Mouse (Mus musculus) heart, embryonic 13.5 days (tissue): Measurements from ENCODE around the gene C3. TPM values are rescaled to one million over a fixed set of nuclear protein-coding genes. Genes with fewer than 3 reads are reported as not detected.

Experiments used
- ATAC-seq: fragments of 200-750 bp; cut with Nextera tagmentation; 2 replicates; pipeline ENCODE4 v1.8.0; 2017; ENCODE audit warnings: moderate TSS enrichment; ENCODE audit not compliant: insufficient number of reproducible peaks, low FRiP score, low TSS enrichment; ENCODE audit errors: extremely low read depth
- H3K27ac ChIP-seq: fragments of 300-500 bp; sonication (generic); replicated peaks from 2 replicates; pipeline ENCODE4 v1.5.1; 2015; ENCODE audit warnings: moderate library complexity, mild to moderate bottlenecking, inconsistent platforms
- H3K27me3 ChIP-seq: fragments of 300-500 bp; sonication (generic); replicated peaks from 2 replicates; pipeline ENCODE4 v1.6.1; 2015; ENCODE audit warnings: mild to moderate bottlenecking, inconsistent platforms
- H3K36me3 ChIP-seq: fragments of 300-500 bp; sonication (generic); 2 replicates; pipeline ENCODE4 v1.6.1; 2015; ENCODE audit warnings: mild to moderate bottlenecking, inconsistent platforms
- H3K4me1 ChIP-seq: fragments of 300-500 bp; sonication (generic); 2 replicates; pipeline ENCODE4 v1.6.1; 2015; ENCODE audit warnings: inconsistent platforms
- H3K4me2 ChIP-seq: fragments of 300-500 bp; sonication (generic); 2 replicates; pipeline ENCODE4 v1.6.1; 2015; ENCODE audit warnings: inconsistent platforms, mild to moderate bottlenecking, moderate library complexity
- H3K4me3 ChIP-seq: fragments of 300-500 bp; sonication (generic); 2 replicates; pipeline ENCODE4 v1.5.1; 2015; ENCODE audit warnings: moderate library complexity, mild to moderate bottlenecking, inconsistent platforms
- H3K9ac ChIP-seq: fragments of 300-500 bp; sonication (generic); 2 replicates; pipeline ENCODE4 v1.6.1; 2015; ENCODE audit warnings: inconsistent platforms, mild to moderate bottlenecking, moderate library complexity
- H3K9me3 ChIP-seq: fragments of 300-500 bp; sonication (generic); 2 replicates; pipeline ENCODE4 v1.6.1; 2016; ENCODE audit warnings: inconsistent platforms
- WGBS: fragments of 180-500 bp; shearing (Covaris S2); methylation state at CpG from one replicate; pipeline ENCODE4 v1.1.7; 2015; ENCODE audit warnings: mixed read lengths; 5-methylcytosine and 5-hydroxymethylcytosine counted together
- polyA plus RNA-seq: library from polyadenylated mRNA; unstranded; fragments of >200 nt; fragmentation: Nextera tagmentation; extraction: Ambion mirVana; gene quantifications from 2 replicates; pipeline ENCODE4 v1.2.1, GENCODE M21; 2015

Gene C3
- polyA plus RNA-seq, 1 experiment from 2014 or later, result 1.6 TPM

- WGBS, result 87% methylated on average over 17 of the region's 17 CpGs
- H3K36me3 ChIP-seq, result peaks cover 63% of the 10 kb centered on the region
Observed at GRCm38 (mm10) chr17:57262901-57263550, 35.1 kb upstream of the C3 start.

GRCm38 (mm10) chr17:57261796-57262195 is 33.9 kb upstream of the C3 start:
- WGBS, result 33% methylated on average over 1 of the region's 1 CpGs
- Histone ChIP-seq H3K4me1 (peaks cover 13% of the 10 kb centered on the region), H3K9me3 (no peaks in the 10 kb centered on the region), H3K4me3 (no peak overlapping the region), H3K27ac (no peak overlapping the region), H3K36me3 (peaks cover 74% of the 10 kb centered on the region), H3K4me2 (no peak overlapping the region), H3K9ac (no peak overlapping the region), H3K27me3 (no peaks in the 10 kb centered on the region)
- ATAC-seq, result no peak

More at GRCm38 (mm10) chr17:57262901-57263550, 35.1 kb upstream of the C3 start:
- no peak overlapping the region for H3K9ac ChIP-seq
- no peak overlapping the region for H3K27ac ChIP-seq
- no peak for ATAC-seq
- no peaks in the 10 kb centered on the region for H3K27me3 ChIP-seq
- H3K4me3 ChIP-seq, result no peak overlapping the region
- no peak overlapping the region for H3K4me2 ChIP-seq
- no peaks in the 10 kb centered on the region for H3K9me3 ChIP-seq
- peaks cover 13% of the 10 kb centered on the region for H3K4me1 ChIP-seq

GRCm38 (mm10) chr17:57261286-57261685 is 33.4 kb upstream of the C3 start:
- no peaks in the 10 kb centered on the region for H3K27me3 ChIP-seq
- no peaks in the 10 kb centered on the region for H3K9me3 ChIP-seq
- no peak overlapping the region for H3K9ac ChIP-seq
- H3K27ac ChIP-seq, result no peak overlapping the region
- H3K4me1 ChIP-seq, result peaks cover 13% of the 10 kb centered on the region
- peaks cover 79% of the 10 kb centered on the region for H3K36me3 ChIP-seq
- H3K4me2 ChIP-seq, result no peak overlapping the region
- H3K4me3 ChIP-seq, result no peak overlapping the region
- 85% methylated on average over 4 of the region's 4 CpGs for WGBS
- ATAC-seq, result no peak

- Histone ChIP-seq H3K36me3 (peaks cover 87% of the 10 kb centered on the region), H3K27ac (no peak overlapping the region), H3K9me3 (no peaks in the 10 kb centered on the region), H3K4me1 (peaks cover 10% of the 10 kb centered on the region), H3K27me3 (no peaks in the 10 kb centered on the region), H3K4me2 (no peak overlapping the region), H3K4me3 (no peak overlapping the region), H3K9ac (no peak overlapping the region)
- no peak for ATAC-seq
- 64% methylated on average over 9 of the region's 9 CpGs for WGBS
Observed at GRCm38 (mm10) chr17:57260351-57260750, 32.4 kb upstream of the C3 start.

GRCm38 (mm10) chr17:57259742-57260141 is 31.8 kb upstream of the C3 start:
- no peak overlapping the region for H3K27ac ChIP-seq
- H3K4me1 ChIP-seq, result peaks cover 4% of the 10 kb centered on the region; the same call in 1 of the 2 replicates
- WGBS, result 84% methylated on average over 8 of the region's 8 CpGs
- H3K36me3 ChIP-seq, result peaks cover 93% of the 10 kb centered on the region
- H3K4me3 ChIP-seq, result no peak overlapping the region
- H3K9me3 ChIP-seq, result no peaks in the 10 kb centered on the region
- H3K9ac ChIP-seq, result no peak overlapping the region
- no peak overlapping the region for H3K4me2 ChIP-seq
- H3K27me3 ChIP-seq, result no peaks in the 10 kb centered on the region
- no peak for ATAC-seq

GRCm38 (mm10) chr17:57258191-57258590 is 30.3 kb upstream of the C3 start:
- Histone ChIP-seq H3K9me3 (no peaks in the 10 kb centered on the region), H3K9ac (no peak overlapping the region), H3K36me3 (peaks cover 98% of the 10 kb centered on the region), H3K4me2 (no peak overlapping the region), H3K4me3 (no peak overlapping the region), H3K4me1 (0 out of 2 replicates have a peak, but pooled peaks cover 3% of the 10 kb centered on the region), H3K27me3 (no peaks in the 10 kb centered on the region), H3K27ac (no peak overlapping the region)
- WGBS, result 86% methylated on average over 3 of the region's 3 CpGs
- no peak for ATAC-seq

- peaks cover 3% of the 10 kb centered on the region; the same call in 1 of the 2 replicates for H3K4me1 ChIP-seq
- H3K27ac ChIP-seq, result no peak overlapping the region
- H3K27me3 ChIP-seq, result no peaks in the 10 kb centered on the region
- no peak overlapping the region for H3K9ac ChIP-seq
- 91% methylated on average over 22 of the region's 22 CpGs for WGBS
- H3K4me2 ChIP-seq, result no peak overlapping the region
- no peaks in the 10 kb centered on the region for H3K9me3 ChIP-seq
- no peak for ATAC-seq
- H3K4me3 ChIP-seq, result no peak overlapping the region
- peaks cover 91% of the 10 kb centered on the region for H3K36me3 ChIP-seq
Observed at GRCm38 (mm10) chr17:57256921-57257485, 29.1 kb upstream of the C3 start.

GRCm38 (mm10) chr17:57255354-57255753 is 27.4 kb upstream of the C3 start:
- peaks cover 74% of the 10 kb centered on the region for H3K36me3 ChIP-seq
- no peak overlapping the region for H3K4me2 ChIP-seq
- 86% methylated on average over 14 of the region's 14 CpGs for WGBS
- no peak overlapping the region for H3K4me3 ChIP-seq
- ATAC-seq, result no peak
- no peak overlapping the region for H3K9ac ChIP-seq
- H3K4me1 ChIP-seq, result peaks cover 14% of the 10 kb centered on the region
- H3K27ac ChIP-seq, result no peak overlapping the region
- H3K27me3 ChIP-seq, result no peaks in the 10 kb centered on the region
- no peaks in the 10 kb centered on the region for H3K9me3 ChIP-seq

- H3K27me3 ChIP-seq, result no peaks in the 10 kb centered on the region
- WGBS, result 67% methylated on average over 6 of the region's 6 CpGs
- no peak for ATAC-seq
- H3K36me3 ChIP-seq, result peaks cover 54% of the 10 kb centered on the region
- peaks cover 21% of the 10 kb centered on the region for H3K4me1 ChIP-seq
- H3K4me2 ChIP-seq, result no peak overlapping the region
- H3K27ac ChIP-seq, result no peak overlapping the region
- no peaks in the 10 kb centered on the region for H3K9me3 ChIP-seq
- H3K4me3 ChIP-seq, result no peak overlapping the region
- H3K9ac ChIP-seq, result no peak overlapping the region
Observed at GRCm38 (mm10) chr17:57253306-57253705, 25.4 kb upstream of the C3 start.

- Histone ChIP-seq H3K36me3 (peaks cover 36% of the 10 kb centered on the region), H3K27ac (no peak overlapping the region), H3K4me3 (no peak overlapping the region; the same call in 1 of the 2 replicates), H3K4me2 (peak overlapping the region; percentile 99), H3K4me1 (peaks cover 26% of the 10 kb centered on the region), H3K9me3 (no peaks in the 10 kb centered on the region), H3K9ac (no peak overlapping the region), H3K27me3 (no peaks in the 10 kb centered on the region)
- no peak for ATAC-seq
- 89% methylated on average over 3 of the region's 3 CpGs for WGBS
Observed at GRCm38 (mm10) chr17:57251431-57251830, 23.5 kb upstream of the C3 start.

GRCm38 (mm10) chr17:57250461-57251160 is 22.7 kb upstream of the C3 start:
- no peak for ATAC-seq
- peak overlapping the region; percentile 69 for H3K4me3 ChIP-seq
- 3% methylated on average over 33 of the region's 33 CpGs for WGBS
- peaks cover 29% of the 10 kb centered on the region for H3K36me3 ChIP-seq
- H3K27ac ChIP-seq, result peak overlapping the region; percentile 79
- peak overlapping the region; percentile 99 for H3K4me2 ChIP-seq
- H3K9ac ChIP-seq, result peak overlapping the region; percentile 84
- no peaks in the 10 kb centered on the region for H3K9me3 ChIP-seq
- no peaks in the 10 kb centered on the region for H3K27me3 ChIP-seq
- peaks cover 32% of the 10 kb centered on the region for H3K4me1 ChIP-seq
